Mouse (Mus musculus) macrophage (primary cell): Measurements from ENCODE around the gene Tmem40. TPM values are rescaled to one million over a fixed set of nuclear protein-coding genes. Genes with fewer than 3 reads are reported as not detected.
A peak's percentile ranks its signal among the peaks of the same experiment; 100 is the strongest.

ENCODE experiments used
- H3K27ac ChIP-seq: fragments of 350-480 bp; formaldehyde crosslinking; 2 replicates; pipeline ENCODE4 v1.9.0; 2021
- H3K36me3 ChIP-seq: fragments of 350-480 bp; formaldehyde crosslinking; 2 replicates; pipeline ENCODE4 v1.9.0; 2021; ENCODE audit errors: inconsistent target
- H3K4me3 ChIP-seq: fragments of 350-480 bp; formaldehyde crosslinking; 2 replicates; pipeline ENCODE4 v1.9.0; 2021; ENCODE audit errors: inconsistent target
- H3K79me2 ChIP-seq: fragments of 350-480 bp; formaldehyde crosslinking; 2 replicates; pipeline ENCODE4 v1.9.0; 2021; ENCODE audit errors: inconsistent target
- WGBS: methylation state at CpG from one replicate; pipeline ENCODE4 v1.1.7; 2026; ENCODE audit warnings: inconsistent platforms; ENCODE audit not compliant: missing documents; 5-methylcytosine and 5-hydroxymethylcytosine counted together
- polyA plus RNA-seq: library from polyadenylated mRNA; stranded (reverse); fragments of 250-400 nt; gene quantifications from 3 replicates; pipeline ENCODE4 v1.2.4, GENCODE M21; 2018; ENCODE audit warnings: inconsistent platforms

Tmem40 gene
- polyA plus RNA-seq, 1 experiment from 2014 or later, result 0.86 TPM

- WGBS, result 92% methylated on average over 11 of the region's 11 CpGs
- H3K79me2 ChIP-seq, result no peaks in the 10 kb centered on the region
- H3K36me3 ChIP-seq, result no peaks in the 10 kb centered on the region
- no peak overlapping the region for H3K4me3 ChIP-seq
- H3K27ac ChIP-seq, result no peak overlapping the region
Observed at GRCm38 (mm10) chr6:115701302-115701701, 60.9 kb downstream of the Tmem40 start.

GRCm38 (mm10) chr6:115700778-115701177 lies 61.4 kb downstream of the Tmem40 start:
- no peak overlapping the region for H3K27ac ChIP-seq
- no peaks in the 10 kb centered on the region for H3K79me2 ChIP-seq
- H3K4me3 ChIP-seq, result no peak overlapping the region
- 100% methylated on average over 1 of the region's 1 CpGs for WGBS
- no peaks in the 10 kb centered on the region for H3K36me3 ChIP-seq

GRCm38 (mm10) chr6:115698699-115699098 lies 63.5 kb downstream of the Tmem40 start:
- H3K79me2 ChIP-seq, result no peaks in the 10 kb centered on the region
- no peaks in the 10 kb centered on the region for H3K36me3 ChIP-seq
- no peak overlapping the region for H3K4me3 ChIP-seq
- no peak overlapping the region for H3K27ac ChIP-seq
- WGBS, result 72% methylated on average over 4 of the region's 4 CpGs

GRCm38 (mm10) chr6:115697739-115698558 lies 64.3 kb downstream of the Tmem40 start:
- H3K79me2 ChIP-seq, result no peaks in the 10 kb centered on the region
- no peak overlapping the region for H3K4me3 ChIP-seq
- H3K36me3 ChIP-seq, result no peaks in the 10 kb centered on the region
- H3K27ac ChIP-seq, result peak overlapping the region; percentile 17; the same call in 1 of the 2 replicates
- WGBS, result 62% methylated on average over 17 of the region's 17 CpGs

- Histone ChIP-seq H3K27ac (no peak overlapping the region), H3K79me2 (no peaks in the 10 kb centered on the region), H3K4me3 (no peak overlapping the region), H3K36me3 (no peaks in the 10 kb centered on the region)
- WGBS, result 98% methylated on average over 7 of the region's 7 CpGs
Observed at GRCm38 (mm10) chr6:115696707-115697215, 65.4 kb downstream of the Tmem40 start.

GRCm38 (mm10) chr6:115695124-115695523 lies 67.1 kb downstream of the Tmem40 start:
- H3K79me2 ChIP-seq, result no peaks in the 10 kb centered on the region
- H3K4me3 ChIP-seq, result no peak overlapping the region
- WGBS, result 83% methylated on average over 7 of the region's 7 CpGs
- H3K27ac ChIP-seq, result no peak overlapping the region
- no peaks in the 10 kb centered on the region for H3K36me3 ChIP-seq

GRCm38 (mm10) chr6:115694441-115694842 lies 67.8 kb downstream of the Tmem40 start:
- Histone ChIP-seq H3K4me3 (no peak overlapping the region), H3K79me2 (no peaks in the 10 kb centered on the region), H3K27ac (peak overlapping the region; percentile 32), H3K36me3 (no peaks in the 10 kb centered on the region)
- WGBS, result 12% methylated on average over 9 of the region's 9 CpGs

GRCm38 (mm10) chr6:115692963-115693730 lies 69.1 kb downstream of the Tmem40 start:
- WGBS, result 75% methylated on average over 5 of the region's 5 CpGs
- Histone ChIP-seq H3K36me3 (no peaks in the 10 kb centered on the region), H3K79me2 (no peaks in the 10 kb centered on the region), H3K27ac (no peak overlapping the region), H3K4me3 (no peak overlapping the region)

- H3K79me2 ChIP-seq, result no peaks in the 10 kb centered on the region
- WGBS, result 96% methylated on average over 9 of the region's 9 CpGs
- no peak overlapping the region for H3K27ac ChIP-seq
- H3K36me3 ChIP-seq, result no peaks in the 10 kb centered on the region
- no peak overlapping the region for H3K4me3 ChIP-seq
Observed at GRCm38 (mm10) chr6:115692163-115692950, 69.9 kb downstream of the Tmem40 start.

- Histone ChIP-seq H3K79me2 (no peaks in the 10 kb centered on the region), H3K27ac (no peak overlapping the region), H3K4me3 (no peak overlapping the region), H3K36me3 (no peaks in the 10 kb centered on the region)
- WGBS, result 88% methylated on average over 4 of the region's 4 CpGs
Observed at GRCm38 (mm10) chr6:115690105-115690504, 72.1 kb downstream of the Tmem40 start.

- Histone ChIP-seq H3K4me3 (no peak overlapping the region), H3K79me2 (no peaks in the 10 kb centered on the region), H3K27ac (no peak overlapping the region), H3K36me3 (no peaks in the 10 kb centered on the region)
- WGBS, result 97% methylated on average over 4 of the region's 4 CpGs
Observed at GRCm38 (mm10) chr6:115688589-115688988, 73.6 kb downstream of the Tmem40 start.

GRCm38 (mm10) chr6:115687753-115688152 lies 74.5 kb downstream of the Tmem40 start:
- H3K27ac ChIP-seq, result no peak overlapping the region
- whole genome bisulfite sequencing, result 93% methylated on average over 3 of the region's 3 CpGs
- H3K4me3 ChIP-seq, result no peak overlapping the region
- H3K36me3 ChIP-seq, result no peaks in the 10 kb centered on the region
- H3K79me2 ChIP-seq, result no peaks in the 10 kb centered on the region

- no peak overlapping the region for H3K27ac ChIP-seq
- no peaks in the 10 kb centered on the region for H3K79me2 ChIP-seq
- 96% methylated on average over 11 of the region's 11 CpGs for WGBS
- H3K4me3 ChIP-seq, result no peak overlapping the region
- H3K36me3 ChIP-seq, result no peaks in the 10 kb centered on the region
Observed at GRCm38 (mm10) chr6:115684851-115685646, 77.2 kb downstream of the Tmem40 start.

- Histone ChIP-seq H3K79me2 (no peaks in the 10 kb centered on the region), H3K36me3 (no peaks in the 10 kb centered on the region), H3K27ac (no peak overlapping the region), H3K4me3 (no peak overlapping the region)
- WGBS, result 100% methylated on average over 2 of the region's 2 CpGs
Observed at GRCm38 (mm10) chr6:115684271-115684670, 77.9 kb downstream of the Tmem40 start.
